Mouse (Mus musculus): ENCODE measurements at regions not wholly inside any gene's neighbourhood (a gene's known extent, or its start where the extent isn't known, plus 50 kb on each side); places are given as distances from the start of the nearest gene placed in this dataset.
"Not testable (repeated sequence)": the region's sequence is repeated elsewhere in the genome, so short reads cannot be mapped to it uniquely, and the experiment has no call there.

GRCm38 (mm10) chr5:134046086-134046485 is 53.4 kb upstream of the Castor2 start:
- in situ Hi-C loops (cut with MboI, MseI), result no loop called here

GRCm38 (mm10) chr5:134042938-134043337 is 56.6 kb upstream of the Castor2 start:
- in situ Hi-C loops (cut with MboI, MseI), result not testable (repeated sequence)

- in situ Hi-C loops (cut with MboI, MseI), result no loop called here
Measured at GRCm38 (mm10) chr5:134027316-134027966, 72.1 kb upstream of the Castor2 start.

GRCm38 (mm10) chr5:134019651-134020432 is 79.7 kb upstream of the Castor2 start:
- in situ Hi-C loops (cut with MboI, MseI), result no loop called here

GRCm38 (mm10) chr5:134014257-134015163 is 85.0 kb upstream of the Castor2 start:
- in situ Hi-C loops (cut with MboI, MseI), result no loop called here

- in situ Hi-C loops (cut with MboI, MseI), result no loop called here
Measured at GRCm38 (mm10) chr5:134013206-134013605, 86.3 kb upstream of the Castor2 start.

GRCm38 (mm10) chr5:134009843-134010242 is 89.7 kb upstream of the Castor2 start:
- in situ Hi-C loops (cut with MboI, MseI), result no loop called here

GRCm38 (mm10) chr5:134007127-134007771 is 92.3 kb upstream of the Castor2 start:
- in situ Hi-C loops (cut with MboI, MseI), result no loop called here

- in situ Hi-C loops (cut with MboI, MseI), result no loop called here
Measured at GRCm38 (mm10) chr5:134006470-134007126, 92.9 kb upstream of the Castor2 start.

GRCm38 (mm10) chr5:134006001-134006400 is 93.5 kb upstream of the Castor2 start:
- in situ Hi-C loops (cut with MboI, MseI), result no loop called here

- in situ Hi-C loops (cut with MboI, MseI), result no loop called here
Measured at GRCm38 (mm10) chr5:134000100-134000499, 99.4 kb upstream of the Castor2 start.

- in situ Hi-C loops (cut with MboI, MseI), result loop anchor here in 1 of 2 experiments (10.0 kb wide), 1 partner anchor 1895 kb away; no protein-coding TSS in a partner anchor
Measured at GRCm38 (mm10) chr5:133999698-134000097, 99.8 kb upstream of the Castor2 start.

GRCm38 (mm10) chr5:133991994-133992393 is 107.5 kb upstream of the Castor2 start:
- in situ Hi-C loops (cut with MboI, MseI), result loop anchor here in 1 of 2 experiments (10.0 kb wide), 1 partner anchor 1887 kb away; no protein-coding TSS in a partner anchor

GRCm38 (mm10) chr5:133991556-133991955 is 108.0 kb upstream of the Castor2 start:
- in situ Hi-C loops (cut with MboI, MseI), result loop anchor here in 1 of 2 experiments (10.0 kb wide), 1 partner anchor 1887 kb away; no protein-coding TSS in a partner anchor

GRCm38 (mm10) chr5:133983249-133983966 is 116.1 kb upstream of the Castor2 start:
- in situ Hi-C loops (cut with MboI, MseI), result no loop called here

GRCm38 (mm10) chr5:133970421-133970914 is 129.0 kb upstream of the Castor2 start:
- in situ Hi-C loops (cut with MboI, MseI), result no loop called here

GRCm38 (mm10) chr5:133963301-133963700 is 136.2 kb upstream of the Castor2 start:
- in situ Hi-C loops (cut with MboI, MseI), result no loop called here

- in situ Hi-C loops (cut with MboI, MseI), result no loop called here
Measured at GRCm38 (mm10) chr5:133940841-133941240, 158.7 kb upstream of the Castor2 start.

- in situ Hi-C loops (cut with MboI, MseI), result no loop called here
Measured at GRCm38 (mm10) chr5:133940030-133940429, 159.5 kb upstream of the Castor2 start.

All from T-helper 17 cell (primary cell).